Mouse (Mus musculus) ES-CJ7 (cell line): Measurements from ENCODE around the gene Ankrd33.
A peak's percentile ranks its signal among the peaks of the same experiment; 100 is the strongest.

Source experiments
- DNase-seq: peaks from one replicate; pipeline ENCODE4 v3.0.0; 2011; ENCODE audit warnings: low read depth, low spot score

Ankrd33 gene

GRCm38 (mm10) chr15:101122290-101122589 lies 6.7 kb downstream of the Ankrd33 start:
- DNase-seq, result peak; percentile 79

- no peak for DNase-seq
These were observed 7.6 kb downstream of the Ankrd33 start for GRCm38 (mm10) chr15:101123202-101123601.

GRCm38 (mm10) chr15:101125561-101125960 lies 10.0 kb downstream of the Ankrd33 start:
- DNase-seq, result no peak

GRCm38 (mm10) chr15:101126876-101127544 lies 11.5 kb downstream of the Ankrd33 start:
- DNase-seq, result no peak

GRCm38 (mm10) chr15:101128181-101129089 lies 12.9 kb downstream of the Ankrd33 start, which contains the start of gene Acvrl1:
Gene Acvrl1 (plus strand): TSS chr15:101128522.
- no peak for DNase-seq

DNA sequence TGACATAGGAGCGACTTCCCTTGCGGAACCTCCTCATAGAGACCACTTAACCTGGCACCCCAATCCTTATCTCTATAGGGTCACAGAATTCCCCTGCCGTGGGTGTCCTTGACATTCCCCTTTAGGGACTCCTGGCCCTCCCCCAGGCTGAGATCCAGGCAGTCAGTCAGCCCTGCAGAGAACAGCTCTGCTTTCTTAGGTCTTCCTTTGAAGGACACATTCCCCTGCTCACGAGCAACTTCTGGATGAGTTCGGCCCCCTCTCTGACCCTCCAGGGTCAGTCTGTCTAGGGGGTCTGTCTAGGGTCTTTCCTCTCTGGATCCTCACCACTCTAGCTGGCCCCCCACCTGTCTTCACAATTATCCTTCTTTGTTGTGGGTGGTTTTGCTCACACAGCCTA lies 13.9 kb downstream of the Ankrd33 start:
- no peak for DNase-seq

DNA sequence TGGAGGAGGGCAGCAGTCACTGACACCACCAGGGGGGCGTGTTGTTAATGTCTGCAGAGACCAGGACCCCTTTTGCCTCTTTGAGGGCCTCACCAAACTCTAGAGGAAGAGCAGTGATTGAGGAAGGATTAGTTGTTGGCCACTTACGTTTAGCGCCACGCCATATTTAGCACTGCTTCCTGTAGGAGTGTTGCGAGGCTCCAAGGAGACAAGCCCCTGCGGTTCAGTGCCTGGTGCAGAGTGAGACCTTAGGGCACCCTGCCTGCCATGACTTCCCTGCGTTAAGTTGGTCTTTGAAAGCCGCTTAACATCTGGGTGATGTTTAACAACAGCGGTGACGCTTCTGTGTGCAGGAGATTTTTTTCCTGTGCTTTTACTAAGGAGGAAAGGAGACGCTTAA lies 15.9 kb downstream of the Ankrd33 start:
- DNase-seq, result no peak

GRCm38 (mm10) chr15:101132041-101132440 lies 16.5 kb downstream of the Ankrd33 start:
- no peak for DNase-seq

- no peak for DNase-seq
These were observed 17.2 kb downstream of the Ankrd33 start for GRCm38 (mm10) chr15:101132761-101133160.

- peak; percentile 59 for DNase-seq
These were observed 18.6 kb downstream of the Ankrd33 start for GRCm38 (mm10) chr15:101133993-101134704.

DNA sequence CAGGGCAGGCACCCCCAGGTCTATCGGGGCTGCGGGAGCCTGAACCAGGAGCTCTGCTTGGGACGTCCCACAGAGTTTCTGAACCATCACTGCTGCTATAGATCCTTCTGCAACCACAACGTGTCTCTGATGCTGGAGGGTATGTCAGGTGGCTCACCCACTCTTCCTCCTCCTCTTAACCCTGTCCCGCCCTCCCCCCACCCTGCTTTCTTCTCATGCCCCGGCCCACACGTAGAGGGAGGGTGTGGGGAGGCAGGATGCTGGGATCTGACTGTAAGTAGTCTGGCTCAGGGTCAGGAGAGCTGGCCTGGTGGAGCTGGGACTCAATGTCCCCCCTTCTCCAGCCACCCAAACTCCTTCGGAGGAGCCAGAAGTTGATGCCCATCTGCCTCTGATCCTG lies 19.9 kb downstream of the Ankrd33 start:
- no peak for DNase-seq

- peak; percentile 69 for DNase-seq
These were observed 21.9 kb downstream of the Ankrd33 start for GRCm38 (mm10) chr15:101137455-101137854.

DNA sequence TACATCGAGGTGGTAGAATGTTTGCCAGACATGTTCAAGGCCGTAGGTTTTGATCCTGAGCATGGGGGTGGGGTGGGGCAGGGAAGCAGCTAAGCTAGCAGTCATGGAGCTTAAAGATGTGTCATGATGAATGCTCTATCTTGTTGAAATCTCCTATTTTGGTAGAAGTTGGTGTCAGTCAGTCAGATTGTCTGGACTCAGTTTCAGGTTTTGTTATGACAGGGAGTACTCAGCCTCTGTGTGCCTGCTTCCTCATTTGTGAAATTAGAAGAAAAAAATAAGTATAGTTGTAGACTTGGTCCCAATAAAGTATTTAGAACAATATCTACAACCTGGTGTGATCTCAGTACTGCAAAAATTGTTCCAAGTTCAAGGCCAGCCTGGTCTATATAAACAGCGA lies 23.1 kb downstream of the Ankrd33 start:
- DNase-seq, result no peak

DNA sequence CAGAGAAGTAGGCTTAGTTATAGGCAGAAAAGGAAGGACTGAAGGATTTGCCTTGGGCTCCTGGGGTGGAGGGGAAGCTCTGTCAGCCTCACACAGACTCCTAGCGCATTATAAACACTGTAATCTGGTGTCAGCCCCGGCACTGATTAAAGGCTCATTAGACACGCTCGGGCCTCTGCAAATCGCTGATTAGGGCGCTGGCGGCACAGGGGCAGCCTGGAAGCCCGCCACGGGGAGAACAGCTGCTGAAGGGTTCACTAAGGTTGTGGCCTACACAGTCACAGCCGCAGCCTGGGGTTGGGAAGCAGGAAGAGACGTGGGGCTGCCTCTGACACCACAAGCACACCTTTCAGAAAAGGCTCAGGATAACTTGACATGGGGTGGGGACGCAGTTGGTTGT lies 24.3 kb downstream of the Ankrd33 start:
- DNase-seq, result no peak

- no peak for DNase-seq
These were observed 25.0 kb downstream of the Ankrd33 start for GRCm38 (mm10) chr15:101140587-101140986.

- peak; percentile 38 for DNase-seq
These were observed 25.5 kb downstream of the Ankrd33 start for GRCm38 (mm10) chr15:101141061-101141541.

- DNase-seq, result no peak
These were observed 27.1 kb downstream of the Ankrd33 start for GRCm38 (mm10) chr15:101142672-101143071.

DNA sequence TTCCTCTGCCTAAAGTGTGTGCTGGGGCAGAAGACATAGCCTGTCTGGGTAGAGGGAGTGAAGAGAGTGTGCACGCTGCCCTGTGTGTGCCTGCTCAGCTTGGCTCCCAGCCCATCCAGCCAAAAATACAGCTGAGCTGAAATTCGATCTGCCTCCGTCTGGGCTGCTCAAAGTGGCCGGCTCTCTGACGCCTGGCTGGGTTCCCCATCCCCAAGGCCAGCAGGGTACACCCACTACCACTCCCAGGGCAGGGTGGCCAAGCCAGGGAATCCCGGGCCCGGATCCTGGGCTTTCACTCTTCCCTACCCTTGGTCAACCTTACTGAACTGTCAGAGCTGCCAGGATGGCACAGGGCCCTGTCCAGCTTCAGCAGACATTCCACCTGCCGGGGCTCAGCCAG lies 27.9 kb downstream of the Ankrd33 start:
- no peak for DNase-seq

DNA sequence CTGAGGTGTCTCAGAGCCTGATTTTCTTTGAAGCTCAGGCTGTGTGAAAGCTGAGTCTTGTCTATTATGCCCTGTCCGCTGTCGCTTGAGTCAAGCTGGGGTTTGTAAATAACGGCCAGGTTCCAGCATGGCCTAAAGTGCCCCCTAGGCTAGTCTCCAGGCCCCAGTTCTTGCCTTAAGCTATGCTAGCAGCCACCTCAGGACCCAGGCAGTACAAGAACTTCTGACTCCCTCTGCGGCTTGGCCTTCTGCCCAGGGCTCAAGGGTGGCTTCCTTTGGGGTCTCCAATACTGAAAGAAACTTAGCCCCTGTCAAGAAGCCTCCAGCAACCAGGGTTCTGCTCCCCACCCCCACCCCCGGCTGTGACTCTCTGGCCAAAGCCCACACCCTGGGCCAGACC lies 28.6 kb downstream of the Ankrd33 start:
- no peak for DNase-seq

GRCm38 (mm10) chr15:101144779-101145178 lies 29.2 kb downstream of the Ankrd33 start:
- no peak for DNase-seq

DNA sequence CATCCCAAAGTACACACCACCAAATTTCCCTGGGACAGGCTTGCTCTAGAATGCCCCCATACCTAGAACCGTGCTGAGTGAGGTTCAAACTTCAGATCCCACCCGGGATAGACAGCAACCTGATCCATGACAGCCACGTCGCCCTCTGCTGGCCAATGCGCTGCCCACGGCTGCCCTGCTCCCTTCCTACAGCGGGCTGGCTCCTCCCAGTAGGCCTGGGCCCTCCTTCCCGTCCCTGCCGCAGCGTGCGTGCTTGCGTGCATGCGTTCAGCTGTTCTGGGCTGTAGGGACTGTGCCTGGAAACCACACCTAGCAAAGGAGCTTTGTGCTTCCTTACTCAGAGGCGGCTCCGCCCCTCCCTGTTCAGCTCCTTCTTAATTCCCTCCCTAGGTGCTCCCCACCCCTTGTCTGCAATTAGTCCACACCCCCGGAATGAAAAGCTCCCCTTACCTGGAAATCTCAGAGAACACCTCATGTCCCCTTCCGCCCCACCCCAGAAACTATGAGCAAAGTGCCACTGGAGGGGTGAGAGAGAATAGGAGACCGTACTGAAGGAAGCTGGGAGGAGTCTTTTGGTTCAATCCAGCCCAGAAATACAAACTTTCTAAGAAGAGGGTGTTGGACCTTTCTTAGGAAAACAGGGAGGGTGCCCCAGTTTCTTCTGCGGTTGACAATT lies 30.0 kb downstream of the Ankrd33 start:
- DNase-seq, result peak; percentile 96
